Mouse (Mus musculus): ENCODE data around the gene Eif4g2.

DNA sequence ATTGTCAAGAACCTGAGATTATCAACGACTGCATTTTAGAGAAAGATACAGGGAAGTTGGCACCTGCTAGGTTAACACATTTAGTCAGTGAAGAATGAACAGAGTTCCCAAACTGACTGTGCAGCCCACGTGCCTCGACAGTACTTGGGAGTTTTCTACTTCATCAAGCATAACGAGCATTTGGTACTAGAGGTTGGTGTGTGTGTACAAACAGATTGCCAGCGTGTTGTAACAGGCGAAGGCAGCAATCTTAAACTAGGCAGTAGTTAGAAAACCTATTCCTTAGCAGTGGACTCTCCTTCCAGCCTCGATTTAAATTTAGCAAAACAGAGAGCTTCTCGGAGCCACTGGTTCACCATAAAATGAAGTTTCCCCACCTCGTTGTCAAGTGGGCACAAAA, 38.7 kb upstream of the Eif4g2 start:
- TF ChIP-seq POLR2A (IDR thresholded peaks at IDR 0.05; ENCODE audit: borderline replicate concordance, extremely low read depth, low read depth, low read length) (no peak), CTCF (IDR thresholded peaks at IDR 0.05; ENCODE audit: insufficient read depth, low read length) (no peak)

Measured in lung, adult 2 months (tissue).